Mouse (Mus musculus) ZHBTc4 (cell line): ENCODE measurements around the gene Gm21882.
"Not testable (repeated sequence)": the region's sequence is repeated elsewhere in the genome, so short reads cannot be mapped to it uniquely, and the experiment has no call there.

Source experiments
- DNase-seq: peaks from one replicate; pipeline ENCODE4 v3.0.0-alpha.2; 2011; ENCODE audit warnings: low read depth, low spot score

The Gm21882 gene

GRCm38 (mm10) chrY:40381423-40381822 is at the start of gene Gm21882:
Gm21882 (minus strand) TSS chrY:40381523.
- DNase-seq = not testable (repeated sequence)
